Mouse (Mus musculus) mature B cell (primary cell): ENCODE data around the gene Unc13b.
"Not testable (repeated sequence)": the region's sequence is repeated elsewhere in the genome, so short reads cannot be mapped to it uniquely, and the experiment has no call there.

Source experiments
- in situ Hi-C: fragments of 300-500 bp; cut with MboI; formaldehyde crosslinking; loops from 2 replicates; pipeline ENCODE4 v1.14.3; 2019

Gene Unc13b

GRCm38 (mm10) chr4:43089950-43090349, 31.2 kb downstream of the Unc13b start:
- in situ Hi-C loops = no loop called here

GRCm38 (mm10) chr4:43091183-43091582, 32.4 kb downstream of the Unc13b start:
- in situ Hi-C loops = no loop called here

GRCm38 (mm10) chr4:43113491-43113890, 54.7 kb downstream of the Unc13b start:
- in situ Hi-C loops = no loop called here

- in situ Hi-C loops = no loop called here
Measured at GRCm38 (mm10) chr4:43114512-43114911, 55.8 kb downstream of the Unc13b start.

- in situ Hi-C loops = no loop called here
Measured at GRCm38 (mm10) chr4:43114946-43115345, 56.2 kb downstream of the Unc13b start.

- in situ Hi-C loops = no loop called here
Measured at GRCm38 (mm10) chr4:43116249-43116648, 57.5 kb downstream of the Unc13b start.

- in situ Hi-C loops = no loop called here
Measured at GRCm38 (mm10) chr4:43129750-43130149, 71.0 kb downstream of the Unc13b start.

- in situ Hi-C loops = no loop called here
Measured at GRCm38 (mm10) chr4:43142610-43143009, 83.9 kb downstream of the Unc13b start.

GRCm38 (mm10) chr4:43152413-43152812, 93.7 kb downstream of the Unc13b start:
- in situ Hi-C loops = not testable (repeated sequence)

- in situ Hi-C loops = no loop called here
Measured at GRCm38 (mm10) chr4:43160045-43160444, 101.3 kb downstream of the Unc13b start.

- in situ Hi-C loops = no loop called here
Measured at GRCm38 (mm10) chr4:43161124-43161657, 102.4 kb downstream of the Unc13b start.

GRCm38 (mm10) chr4:43163205-43163604, 104.5 kb downstream of the Unc13b start:
- in situ Hi-C loops = no loop called here

- in situ Hi-C loops = no loop called here
Measured at GRCm38 (mm10) chr4:43165403-43166005, 106.8 kb downstream of the Unc13b start.

- in situ Hi-C loops = no loop called here
Measured at GRCm38 (mm10) chr4:43170028-43170427, 111.3 kb downstream of the Unc13b start.

- in situ Hi-C loops = no loop called here
Measured at GRCm38 (mm10) chr4:43177126-43177525, 118.4 kb downstream of the Unc13b start.

GRCm38 (mm10) chr4:43182474-43183168, 123.9 kb downstream of the Unc13b start:
- in situ Hi-C loops = no loop called here

GRCm38 (mm10) chr4:43187439-43187838, 128.7 kb downstream of the Unc13b start:
- in situ Hi-C loops = no loop called here

GRCm38 (mm10) chr4:43189381-43189780, 130.6 kb downstream of the Unc13b start:
- in situ Hi-C loops = no loop called here

GRCm38 (mm10) chr4:43204946-43205345, 146.2 kb downstream of the Unc13b start:
- in situ Hi-C loops = no loop called here

GRCm38 (mm10) chr4:43205571-43205970, 146.8 kb downstream of the Unc13b start:
- in situ Hi-C loops = no loop called here

GRCm38 (mm10) chr4:43206989-43207388, 148.2 kb downstream of the Unc13b start:
- in situ Hi-C loops = no loop called here

GRCm38 (mm10) chr4:43209081-43209579, 150.4 kb downstream of the Unc13b start:
- in situ Hi-C loops = no loop called here

- in situ Hi-C loops = no loop called here
Measured at GRCm38 (mm10) chr4:43209673-43210072, 150.9 kb downstream of the Unc13b start.
